Mouse (Mus musculus) liver, embryonic 12.5 days (tissue): ENCODE measurements around the gene Mtch1. TPM values are rescaled to one million over a fixed set of nuclear protein-coding genes. Genes with fewer than 3 reads are reported as not detected.

ENCODE experiments used
- ATAC-seq: fragments of 200-750 bp; cut with Nextera tagmentation; 2 replicates; pipeline ENCODE4 v1.8.0; 2017; ENCODE audit warnings: moderate number of reproducible peaks, mild to moderate bottlenecking, moderate library complexity
- H3K27ac ChIP-seq: fragments of 300-500 bp; sonication (generic); 2 replicates; pipeline ENCODE4 v1.5.1; 2016; ENCODE audit warnings: mild to moderate bottlenecking
- H3K27me3 ChIP-seq: fragments of 300-500 bp; sonication (generic); replicated peaks from 2 replicates; pipeline ENCODE4 v1.6.1; 2016; ENCODE audit warnings: mild to moderate bottlenecking, moderate library complexity
- H3K36me3 ChIP-seq: fragments of 300-500 bp; sonication (generic); 2 replicates; pipeline ENCODE4 v1.6.1; 2016; ENCODE audit warnings: mild to moderate bottlenecking, moderate library complexity
- H3K4me1 ChIP-seq: fragments of 300-500 bp; sonication (generic); 2 replicates; pipeline ENCODE4 v1.6.1; 2016
- H3K4me2 ChIP-seq: fragments of 300-500 bp; sonication (generic); 2 replicates; pipeline ENCODE4 v1.6.1; 2016; ENCODE audit warnings: mild to moderate bottlenecking, moderate library complexity
- H3K4me3 ChIP-seq: fragments of 300-500 bp; sonication (generic); 2 replicates; pipeline ENCODE4 v1.5.1; 2016; ENCODE audit warnings: mild to moderate bottlenecking, moderate library complexity
- H3K9ac ChIP-seq: fragments of 300-500 bp; sonication (generic); 2 replicates; pipeline ENCODE4 v1.6.1; 2016; ENCODE audit warnings: mild to moderate bottlenecking, moderate library complexity
- H3K9me3 ChIP-seq: fragments of 300-500 bp; sonication (generic); replicated peaks from 2 replicates; pipeline ENCODE4 v1.6.1; 2016; ENCODE audit warnings: mild to moderate bottlenecking, moderate library complexity
- WGBS: fragments of 180-500 bp; shearing (Covaris S2); methylation state at CpG from one replicate; pipeline ENCODE4 v1.1.7; 2016; ENCODE audit not compliant: insufficient replicate concordance; 5-methylcytosine and 5-hydroxymethylcytosine counted together
- polyA plus RNA-seq: library from polyadenylated mRNA; unstranded; fragments of >200 nt; fragmentation: Nextera tagmentation; extraction: Ambion mirVana; gene quantifications from 2 replicates; pipeline ENCODE4 v1.2.1, GENCODE M21; 2016

The Mtch1 gene
- polyA plus RNA-seq, 1 experiment from 2014 or later = 107 TPM

DNA sequence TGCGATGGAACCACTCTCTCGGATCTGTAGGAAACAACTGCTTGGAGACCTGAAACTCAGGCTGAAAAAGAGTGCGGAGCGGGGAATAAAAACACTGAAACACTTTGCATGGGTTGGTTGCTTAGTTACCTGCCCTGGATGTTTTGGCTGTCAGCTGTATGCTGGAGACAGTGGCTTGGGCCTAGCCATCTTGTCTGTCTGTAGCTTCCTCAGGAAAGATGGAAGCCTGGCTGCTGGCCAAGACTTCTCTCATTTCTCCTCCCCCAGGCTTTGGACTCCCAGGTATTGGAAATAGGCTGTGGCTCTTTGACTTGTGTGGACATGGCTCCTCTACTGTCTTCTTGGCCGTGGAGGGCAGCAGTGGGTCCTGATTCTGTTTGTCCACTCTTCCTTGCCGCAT, 46.3 kb downstream of the Mtch1 start:
- H3K9me3 ChIP-seq = no peaks in the 10 kb centered on the region
- WGBS = 88% methylated on average over 6 of the region's 6 CpGs
- ATAC-seq = no peak
- H3K4me1 ChIP-seq = peaks cover 33% of the 10 kb centered on the region
- no peak overlapping the region for H3K27ac ChIP-seq
- no peak overlapping the region for H3K4me3 ChIP-seq
- H3K36me3 ChIP-seq = peaks cover 61% of the 10 kb centered on the region
- no peak overlapping the region for H3K4me2 ChIP-seq
- peaks cover 17% of the 10 kb centered on the region for H3K27me3 ChIP-seq
- H3K9ac ChIP-seq = no peak overlapping the region

- Histone ChIP-seq H3K36me3 (peaks cover 63% of the 10 kb centered on the region), H3K4me3 (no peak overlapping the region), H3K9ac (no peak overlapping the region), H3K27me3 (peaks cover 12% of the 10 kb centered on the region), H3K27ac (no peak overlapping the region), H3K9me3 (no peaks in the 10 kb centered on the region), H3K4me2 (no peak overlapping the region), H3K4me1 (peaks cover 31% of the 10 kb centered on the region)
- 88% methylated on average over 7 of the region's 7 CpGs for WGBS
- ATAC-seq = no peak
Measured at GRCm38 (mm10) chr17:29300926-29301325, 46.8 kb downstream of the Mtch1 start.

DNA sequence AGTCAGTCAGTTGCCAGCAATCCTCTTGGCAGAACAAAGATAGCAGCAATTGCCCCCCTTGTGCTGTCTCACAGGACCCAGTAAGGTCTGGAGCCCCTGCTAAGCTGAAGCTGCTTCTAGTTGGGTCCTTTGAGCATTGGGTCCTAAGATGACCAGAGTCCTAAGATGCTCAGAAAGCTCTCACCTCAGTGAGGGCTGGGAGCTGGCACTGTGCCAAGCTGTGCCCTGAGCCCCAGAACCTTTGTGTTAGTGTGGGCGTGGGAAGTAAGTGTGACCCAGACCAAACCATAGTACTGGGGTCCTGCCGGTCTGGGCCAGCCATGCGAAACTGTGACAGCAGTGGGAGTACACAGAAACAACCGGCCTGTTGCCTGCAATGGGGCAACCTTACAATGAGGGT, 48.5 kb downstream of the Mtch1 start:
- H3K36me3 ChIP-seq = peaks cover 79% of the 10 kb centered on the region
- no peak overlapping the region for H3K27ac ChIP-seq
- no peak for ATAC-seq
- no peak overlapping the region for H3K4me2 ChIP-seq
- H3K4me3 ChIP-seq = no peak overlapping the region
- no peak overlapping the region for H3K9ac ChIP-seq
- peaks cover 18% of the 10 kb centered on the region for H3K4me1 ChIP-seq
- H3K27me3 ChIP-seq = no peaks in the 10 kb centered on the region; the same call in 1 of the 2 replicates
- no peaks in the 10 kb centered on the region for H3K9me3 ChIP-seq
- WGBS = 85% methylated on average over 4 of the region's 4 CpGs

- no peak overlapping the region for H3K4me2 ChIP-seq
- WGBS = 71% methylated on average over 6 of the region's 6 CpGs
Measured at GRCm38 (mm10) chr17:29297813-29298212, 49.9 kb downstream of the Mtch1 start.

GRCm38 (mm10) chr17:29297321-29297720, 50.4 kb downstream of the Mtch1 start:
- WGBS = 78% methylated on average over 10 of the region's 10 CpGs
- Histone ChIP-seq H3K36me3 (peaks cover 87% of the 10 kb centered on the region), H3K27me3 (no peaks in the 10 kb centered on the region), H3K9ac (no peak overlapping the region), H3K4me1 (peaks cover 8% of the 10 kb centered on the region; the same call in 1 of the 2 replicates), H3K9me3 (no peaks in the 10 kb centered on the region), H3K4me3 (no peak overlapping the region), H3K27ac (no peak overlapping the region), H3K4me2 (no peak overlapping the region)
- no peak for ATAC-seq

More at GRCm38 (mm10) chr17:29297813-29298212, 49.9 kb downstream of the Mtch1 start:
- Histone ChIP-seq H3K4me3 (no peak overlapping the region), H3K9me3 (no peaks in the 10 kb centered on the region), H3K27ac (no peak overlapping the region), H3K9ac (no peak overlapping the region), H3K27me3 (no peaks in the 10 kb centered on the region), H3K36me3 (peaks cover 85% of the 10 kb centered on the region), H3K4me1 (peaks cover 8% of the 10 kb centered on the region; the same call in 1 of the 2 replicates)
- no peak for ATAC-seq

- Histone ChIP-seq H3K9ac (no peak overlapping the region), H3K4me1 (peaks cover 8% of the 10 kb centered on the region; the same call in 1 of the 2 replicates), H3K4me2 (no peak overlapping the region), H3K36me3 (peaks cover 78% of the 10 kb centered on the region), H3K27me3 (no peaks in the 10 kb centered on the region), H3K9me3 (no peaks in the 10 kb centered on the region), H3K27ac (peak overlapping the region; percentile 37; the same call in 1 of the 2 replicates), H3K4me3 (no peak overlapping the region)
- 72% methylated on average over 5 of the region's 5 CpGs for WGBS
- peak; percentile 38; the same call in 1 of the 2 replicates for ATAC-seq
Measured at GRCm38 (mm10) chr17:29295835-29296234, 51.9 kb downstream of the Mtch1 start.

DNA sequence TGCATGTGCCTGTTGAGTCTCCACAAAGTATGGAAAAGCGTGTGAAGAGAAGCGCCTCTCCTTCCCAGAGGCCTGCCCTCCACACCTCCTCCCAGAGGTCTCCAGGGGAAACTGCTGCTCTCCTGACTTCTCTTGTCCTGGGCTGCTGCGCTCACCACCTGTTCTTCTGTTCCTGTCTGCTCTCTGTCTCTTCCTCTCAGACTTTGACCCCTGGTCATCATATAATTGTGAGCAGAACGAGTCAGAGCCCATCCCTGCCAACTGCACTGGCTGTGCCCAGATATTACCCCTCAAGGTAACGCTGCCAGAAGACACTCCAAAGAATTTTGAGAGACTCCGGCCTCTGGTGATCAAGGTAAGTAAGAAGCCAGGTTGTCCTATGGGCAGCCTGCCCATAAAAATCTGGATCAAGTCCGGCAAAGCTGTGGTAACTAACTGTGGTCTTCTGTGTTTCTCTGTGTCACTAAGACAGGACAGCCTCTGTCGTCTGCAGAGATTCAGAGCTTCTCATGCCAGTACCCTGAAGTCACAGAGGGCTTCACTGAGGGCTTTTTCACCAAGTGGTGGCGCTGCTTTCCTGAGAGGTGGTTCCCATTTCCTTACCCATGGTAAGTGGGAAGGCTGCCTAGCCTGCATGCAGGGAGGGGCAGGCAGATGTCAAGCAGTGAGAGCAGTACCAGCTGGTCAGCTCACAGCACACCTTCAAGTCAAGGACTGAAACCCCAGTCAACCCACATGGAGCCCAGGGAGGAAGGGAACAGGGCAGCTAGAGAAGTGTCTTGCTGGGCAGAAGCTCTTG, 53.7 kb downstream of the Mtch1 start:
- no peaks in the 10 kb centered on the region for H3K9me3 ChIP-seq
- no peak for ATAC-seq
- H3K36me3 ChIP-seq = peaks cover 66% of the 10 kb centered on the region
- H3K4me2 ChIP-seq = no peak overlapping the region
- WGBS = 78% methylated on average over 9 of the region's 9 CpGs
- no peak overlapping the region for H3K4me3 ChIP-seq
- no peaks in the 10 kb centered on the region for H3K27me3 ChIP-seq
- H3K9ac ChIP-seq = no peak overlapping the region
- H3K4me1 ChIP-seq = peaks cover 8% of the 10 kb centered on the region; the same call in 1 of the 2 replicates
- H3K27ac ChIP-seq = no peak overlapping the region

GRCm38 (mm10) chr17:29292996-29293395, 54.7 kb downstream of the Mtch1 start:
- Histone ChIP-seq H3K4me3 (no peak overlapping the region), H3K36me3 (peaks cover 60% of the 10 kb centered on the region), H3K9me3 (no peaks in the 10 kb centered on the region), H3K27ac (no peak overlapping the region), H3K4me1 (peaks cover 8% of the 10 kb centered on the region; the same call in 1 of the 2 replicates), H3K9ac (no peak overlapping the region), H3K4me2 (no peak overlapping the region), H3K27me3 (no peaks in the 10 kb centered on the region)
- ATAC-seq = no peak
- 52% methylated on average over 3 of the region's 3 CpGs for WGBS

DNA sequence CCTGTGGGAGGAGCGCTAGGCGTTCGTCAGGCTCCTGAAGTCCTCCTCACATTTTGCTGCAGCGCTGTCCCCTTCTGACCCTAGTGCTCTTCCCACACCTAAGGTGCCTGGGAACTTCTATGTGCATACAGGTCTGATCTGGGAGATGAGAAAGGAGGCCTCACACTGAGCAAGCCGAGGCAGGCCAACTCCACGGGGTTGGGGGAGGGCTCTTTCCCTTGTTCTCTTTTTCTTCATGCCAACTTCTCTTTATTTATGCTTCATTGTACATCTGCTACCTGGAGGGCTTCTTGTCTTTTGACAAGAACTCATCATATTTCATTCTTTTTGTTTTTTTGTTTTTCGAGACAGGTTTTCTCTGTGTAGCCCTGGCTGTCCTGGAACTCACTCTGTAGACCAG, 55.9 kb downstream of the Mtch1 start:
- Histone ChIP-seq H3K9me3 (no peaks in the 10 kb centered on the region), H3K36me3 (peaks cover 51% of the 10 kb centered on the region), H3K27ac (no peak overlapping the region), H3K4me3 (no peak overlapping the region), H3K9ac (no peak overlapping the region), H3K4me1 (0 out of 2 replicates have a peak, but pooled peaks cover 3% of the 10 kb centered on the region), H3K4me2 (no peak overlapping the region), H3K27me3 (no peaks in the 10 kb centered on the region)
- 76% methylated on average over 7 of the region's 7 CpGs for WGBS
- no peak for ATAC-seq

GRCm38 (mm10) chr17:29282216-29282952, 65.3 kb downstream of the Mtch1 start:
- peaks cover 74% of the 10 kb centered on the region for H3K36me3 ChIP-seq
- 81% methylated on average over 21 of the region's 21 CpGs for WGBS

More at GRCm38 (mm10) chr17:29282216-29282952, 65.3 kb downstream of the Mtch1 start:
- Histone ChIP-seq H3K9ac (no peak overlapping the region), H3K4me2 (no peak overlapping the region), H3K4me1 (peaks cover 6% of the 10 kb centered on the region), H3K4me3 (no peak overlapping the region), H3K27me3 (no peaks in the 10 kb centered on the region), H3K27ac (no peak overlapping the region), H3K9me3 (0 out of 2 replicates have a peak, but pooled peaks cover 4% of the 10 kb centered on the region)
- no peak for ATAC-seq
